17 mouse cellular contexts compared by ENCODE assay signal in genomic region chr1:158536867-158537266, GRCm38 (mm10).
DNase-seq lines count a peak whose midpoint lies in the region; ATAC-seq lines count a peak whose summit lies in the region.
"Had no signal": no experiment of that assay in that cellular context is flagged by ENCODE, and none has a peak within 500 bp of the region (broad histone marks: within the 10 kb centered on the region; RNA-seq: fewer than 3 reads in every experiment).

No protein-coding gene starts in this region.

- H3K36me3 ChIP-seq in forebrain, embryonic 16.5 days (ENCODE audit: control insufficient read depth, insufficient read depth) = peaks cover 2% of the 10 kb centered on the region
- no peaks in the 10 kb centered on the region for H3K36me3 ChIP-seq in midbrain, embryonic 12.5 days
- H3K36me3 ChIP-seq in neural tube, embryonic 15.5 days = 0 out of 2 replicates have a peak, but pooled peaks cover 7% of the 10 kb centered on the region
- H3K36me3 ChIP-seq: embryonic facial prominence, embryonic 10.5 days; intestine, embryonic 15.5 days; kidney, embryonic 15.5 days; limb, embryonic 13.5 days had no signal

- ATAC-seq in forebrain, embryonic 16.5 days = 0 out of 2 replicates have a peak, but pooled peaks have one; percentile 31
- ATAC-seq in midbrain, embryonic 12.5 days (ENCODE audit: low FRiP score, low read depth) = peak; percentile 58
- peak; percentile 35; the same call in 1 of the 2 replicates for ATAC-seq in neural tube, embryonic 15.5 days (ENCODE audit: low FRiP score)
- ATAC-seq: intestine, embryonic 15.5 days; Patski had no signal

- 21% methylated on average over 1 of the region's 1 CpGs for WGBS in forebrain, embryonic 16.5 days
- 11% methylated on average over 1 of the region's 1 CpGs for WGBS in midbrain, embryonic 12.5 days
- WGBS in neural tube, embryonic 15.5 days = 35% methylated on average over 1 of the region's 1 CpGs

- H3K4me2 ChIP-seq in forebrain, embryonic 16.5 days (ENCODE audit: low read length) = no peak overlapping the region
- H3K4me2 ChIP-seq in midbrain, embryonic 12.5 days (replicated peaks) = no peak overlapping the region
- H3K4me2 ChIP-seq in neural tube, embryonic 15.5 days = no peak overlapping the region
- H3K4me2 ChIP-seq: intestine, embryonic 15.5 days; kidney, embryonic 15.5 days; limb, embryonic 13.5 days had no signal

- H3K9me3 ChIP-seq in forebrain, embryonic 16.5 days (ENCODE audit: control insufficient read depth, low read length) = no peaks in the 10 kb centered on the region
- no peaks in the 10 kb centered on the region for H3K9me3 ChIP-seq in midbrain, embryonic 12.5 days
- H3K9me3 ChIP-seq in neural tube, embryonic 15.5 days (replicated peaks) = no peaks in the 10 kb centered on the region
- H3K9me3 ChIP-seq: embryonic facial prominence, embryonic 10.5 days; intestine, embryonic 15.5 days; kidney, embryonic 15.5 days; limb, embryonic 13.5 days had no signal

- no peak overlapping the region for H3K4me3 ChIP-seq in forebrain, embryonic 16.5 days (replicated peaks; ENCODE audit: low read length)
- H3K4me3 ChIP-seq in midbrain, embryonic 12.5 days = no peak overlapping the region
- no peak overlapping the region for H3K4me3 ChIP-seq in neural tube, embryonic 15.5 days (replicated peaks)
- H3K4me3 ChIP-seq: embryonic facial prominence, embryonic 10.5 days; intestine, embryonic 15.5 days; kidney, embryonic 15.5 days; limb, embryonic 13.5 days had no signal

- H3K4me1 ChIP-seq in forebrain, embryonic 16.5 days (replicated peaks; ENCODE audit: control insufficient read depth, insufficient read depth, low read length) = 0 out of 2 replicates have a peak, but pooled peaks cover 2% of the 10 kb centered on the region
- H3K4me1 ChIP-seq in midbrain, embryonic 12.5 days = peaks cover 9% of the 10 kb centered on the region
- H3K4me1 ChIP-seq in neural tube, embryonic 15.5 days = no peaks in the 10 kb centered on the region
- H3K4me1 ChIP-seq: embryonic facial prominence, embryonic 10.5 days; intestine, embryonic 15.5 days; kidney, embryonic 15.5 days; limb, embryonic 13.5 days had no signal

- peak; percentile 20 for DNase-seq in left cerebral cortex, postnatal 4 days
- DNase-seq in left cerebral cortex, adult 18-20 months (ENCODE audit: low spot score in 2 of 2) = no peak
- no peak for DNase-seq in cerebellum, postnatal 4 days (ENCODE audit: low spot score in 2 of 2)
- no peak for DNase-seq in left cerebral cortex, adult 8-10 months (ENCODE audit: low spot score in 2 of 2)
- DNase-seq: adrenal gland, postnatal 25 days; cerebellum, adult 9-11 months; gastrocnemius, postnatal 36 days; right cerebral cortex, postnatal 14 days had no signal

- no peaks in the 10 kb centered on the region for H3K27me3 ChIP-seq in forebrain, embryonic 16.5 days (replicated peaks; ENCODE audit: control insufficient read depth, insufficient read depth, low read length)
- H3K27me3 ChIP-seq in midbrain, embryonic 12.5 days = no peaks in the 10 kb centered on the region
- no peaks in the 10 kb centered on the region for H3K27me3 ChIP-seq in neural tube, embryonic 15.5 days (replicated peaks)
- H3K27me3 ChIP-seq: intestine, embryonic 15.5 days; kidney, embryonic 15.5 days; limb, embryonic 13.5 days had no signal

- no peak overlapping the region for H3K27ac ChIP-seq in forebrain, embryonic 16.5 days (ENCODE audit: low read length)
- peak overlapping the region; percentile 52 for H3K27ac ChIP-seq in midbrain, embryonic 12.5 days (replicated peaks)
- no peak overlapping the region for H3K27ac ChIP-seq in neural tube, embryonic 15.5 days (replicated peaks)
- H3K27ac ChIP-seq: embryonic facial prominence, embryonic 10.5 days; intestine, embryonic 15.5 days; kidney, embryonic 15.5 days; limb, embryonic 13.5 days; liver, embryonic 14.5 days had no signal

- H3K9ac ChIP-seq in forebrain, embryonic 16.5 days (replicated peaks; ENCODE audit: low read depth, low read length) = no peak overlapping the region
- H3K9ac ChIP-seq in midbrain, embryonic 12.5 days (replicated peaks) = no peak overlapping the region
- no peak overlapping the region for H3K9ac ChIP-seq in neural tube, embryonic 15.5 days (replicated peaks)
- H3K9ac ChIP-seq: intestine, embryonic 15.5 days; kidney, embryonic 15.5 days; limb, embryonic 13.5 days; liver, embryonic 14.5 days had no signal

- intact Hi-C loops in left cerebral cortex, postnatal 4 days (cut with DNase I) = no loop called here
